Mouse (Mus musculus) small intestine, adult 2 months (tissue): ENCODE results near the gene Fuca1.

Experiments
- CTCF ChIP-seq: fragments of 200-500 bp; IDR thresholded peaks from 2 replicates; pipeline ENCODE4 v1.5.1; 2012; ENCODE audit warnings: low read depth, mild to moderate bottlenecking, control low read depth, inconsistent platforms, low read length, moderate library complexity, mixed read lengths; ENCODE audit not compliant: insufficient replicate concordance, insufficient read length; ENCODE audit errors: extremely low read depth
- POLR2A ChIP-seq: fragments of 200-500 bp; IDR thresholded peaks from 2 replicates; pipeline ENCODE4 v1.6.1; 2012; ENCODE audit warnings: low read depth, mild to moderate bottlenecking, control low read depth, inconsistent platforms, low read length, moderate library complexity

GRCm38 (mm10) chr4:135888448-135889057 lies 32.0 kb upstream of the Fuca1 start:
- TF ChIP-seq CTCF (no peak), POLR2A (no peak)
